Mouse (Mus musculus): Measurements from ENCODE around the gene Jam2.

The Jam2 gene

DNA sequence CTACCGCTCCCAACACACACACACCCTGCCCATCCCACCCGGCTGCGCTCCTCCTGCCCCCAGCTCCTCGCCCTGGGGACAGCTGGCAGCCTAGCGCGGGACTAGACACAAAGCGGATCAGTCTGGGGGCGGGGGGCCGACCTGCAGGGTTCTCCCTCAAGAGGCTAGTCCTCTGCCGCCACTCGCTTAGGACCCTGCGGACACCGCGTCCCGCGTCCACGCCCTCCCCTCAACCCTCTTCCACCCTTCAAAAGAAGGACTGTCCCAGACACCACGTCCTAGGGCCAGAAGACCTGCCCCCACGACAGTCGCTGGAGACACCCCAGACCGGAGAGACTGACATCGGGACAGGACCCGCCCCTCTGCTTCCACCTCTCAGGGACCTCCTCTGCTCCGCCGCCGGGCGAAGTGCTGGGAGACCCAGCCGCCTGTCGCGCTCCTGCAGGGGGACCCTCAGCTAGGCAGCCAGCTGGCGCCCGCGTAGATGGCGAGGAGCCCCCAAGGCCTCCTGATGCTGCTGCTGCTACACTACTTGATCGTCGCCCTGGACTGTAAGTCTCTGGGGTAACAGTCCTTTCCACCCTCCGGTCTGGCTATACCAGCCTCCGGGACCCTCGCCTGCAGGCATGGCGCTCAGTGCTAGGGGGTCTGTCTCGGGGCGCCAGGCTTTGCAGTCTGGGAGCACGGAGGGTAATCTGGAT is at the start of gene Jam2:
TSS of gene Jam2 (plus strand) at position 121 of the 701 bp plus-strand sequence.
- DNase-seq, result peak; percentile 50

GRCm38 (mm10) chr16:84734806-84735165 is 39.1 kb upstream of the Jam2 start:
- DNase-seq, result no peak

- peak; percentile 98 for DNase-seq
Observed at GRCm38 (mm10) chr16:84735166-84736105, 38.5 kb upstream of the Jam2 start, which contains the start of gene Mrpl39. TSS of gene Mrpl39 (minus strand) at chr16:84735742.

DNA sequence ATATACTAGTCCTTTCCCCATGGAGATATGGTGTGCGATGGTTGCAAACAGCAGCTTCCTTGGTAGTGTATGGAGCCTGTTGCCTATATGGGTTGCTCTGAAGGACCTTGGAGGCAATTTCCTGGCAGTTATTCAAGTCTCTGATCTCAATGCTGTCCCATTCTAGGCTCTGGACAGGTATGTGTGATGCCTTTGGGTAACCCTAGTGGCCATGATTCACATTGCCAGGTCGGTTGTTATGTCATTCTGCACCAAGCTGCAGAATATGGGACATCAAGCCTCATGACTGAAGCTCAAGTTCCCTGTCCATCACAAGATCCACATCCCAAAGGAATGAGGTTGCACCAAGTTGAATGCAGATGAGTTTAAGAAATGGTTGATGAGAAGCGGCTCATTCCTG is 36.6 kb upstream of the Jam2 start:
- DNase-seq, result peak; percentile 20

DNA sequence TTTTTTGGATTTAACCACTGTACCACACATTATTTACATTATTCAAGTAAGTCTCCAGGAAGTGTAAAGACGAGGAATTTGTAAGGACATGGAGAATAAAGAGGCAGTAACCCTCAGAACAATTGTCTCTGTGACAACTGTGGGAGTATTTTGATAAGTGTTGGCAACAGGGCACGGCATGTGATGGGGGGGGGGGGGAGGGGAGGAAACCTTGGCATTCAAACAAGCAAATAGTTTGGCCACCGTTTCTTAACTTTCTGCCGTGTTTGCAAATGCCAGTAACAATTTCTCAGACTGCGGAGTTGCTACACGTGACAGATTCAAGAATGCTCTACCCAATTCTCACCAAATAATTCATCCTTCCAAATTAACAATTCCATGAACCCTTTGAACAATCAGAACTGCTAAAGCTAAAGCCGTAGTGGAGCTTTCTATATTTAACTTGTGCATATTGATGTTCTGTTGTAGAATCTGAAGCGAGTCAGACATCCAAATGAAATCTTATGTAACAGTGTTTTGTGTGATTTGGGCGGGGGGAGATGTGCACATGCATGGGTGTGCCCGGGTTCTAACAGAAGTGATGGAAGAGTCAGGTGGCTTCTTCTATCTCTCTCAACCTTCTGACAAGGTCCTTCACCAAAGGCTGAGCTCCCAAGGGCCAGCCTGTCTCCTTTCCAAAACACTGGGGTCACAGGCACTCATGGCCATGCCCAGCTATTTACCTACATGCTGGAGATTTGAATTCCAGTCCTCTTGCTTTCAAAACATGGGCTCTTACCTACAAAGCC is 29.0 kb upstream of the Jam2 start:
- no peak for DNase-seq

GRCm38 (mm10) chr16:84745721-84746306 is 28.1 kb upstream of the Jam2 start:
- no peak for DNase-seq

- DNase-seq, result no peak
Observed at GRCm38 (mm10) chr16:84767956-84768355, 6.0 kb upstream of the Jam2 start.

GRCm38 (mm10) chr16:84769182-84769581 is 4.7 kb upstream of the Jam2 start:
- no peak for DNase-seq

GRCm38 (mm10) chr16:84769619-84770464 is 4.1 kb upstream of the Jam2 start:
- DNase-seq, result no peak

DNA sequence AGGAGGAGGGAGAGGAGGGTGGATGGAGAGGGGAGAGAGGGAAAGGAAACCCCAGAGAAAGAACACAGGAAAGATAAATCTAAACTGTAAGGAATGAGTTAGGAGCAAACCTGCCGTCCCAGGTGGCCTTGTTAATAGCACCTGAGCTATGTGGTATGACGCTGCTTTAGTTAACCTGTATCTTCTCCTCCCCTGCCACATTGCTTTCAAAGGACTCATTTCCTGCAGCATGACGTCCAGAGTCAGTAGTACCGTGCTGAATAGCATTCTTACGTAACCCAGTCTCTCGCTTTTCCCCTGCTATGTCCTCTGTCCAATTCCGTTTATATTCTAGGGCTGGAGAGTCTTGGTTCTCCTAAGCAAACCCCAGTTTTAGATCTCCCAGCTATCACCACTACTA is 3.0 kb upstream of the Jam2 start:
- no peak for DNase-seq

DNA sequence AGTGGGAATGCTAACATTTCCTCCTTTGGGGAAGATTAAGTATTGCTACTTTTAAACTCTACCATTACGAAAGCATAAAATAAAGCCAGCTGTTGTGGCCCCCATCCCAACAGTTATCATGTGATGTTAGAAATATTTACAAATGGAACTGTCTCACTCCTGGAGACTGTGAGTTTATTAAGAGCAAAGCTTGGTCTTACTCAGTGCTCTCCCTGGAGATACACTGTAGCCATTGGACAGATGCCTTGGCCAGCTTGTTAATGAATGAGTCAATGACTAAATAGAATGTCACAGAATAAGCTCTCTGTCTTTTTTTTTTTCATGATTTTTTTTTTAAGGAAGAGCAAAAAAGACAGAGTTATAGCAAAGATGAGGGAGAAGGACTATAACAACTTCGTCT is 2.5 kb upstream of the Jam2 start:
- no peak for DNase-seq

- no peak for DNase-seq
Observed at GRCm38 (mm10) chr16:84772496-84773267, 1.2 kb upstream of the Jam2 start.

GRCm38 (mm10) chr16:84773268-84773861 is 558 bp upstream of the Jam2 start:
- DNase-seq, result no peak

DNA sequence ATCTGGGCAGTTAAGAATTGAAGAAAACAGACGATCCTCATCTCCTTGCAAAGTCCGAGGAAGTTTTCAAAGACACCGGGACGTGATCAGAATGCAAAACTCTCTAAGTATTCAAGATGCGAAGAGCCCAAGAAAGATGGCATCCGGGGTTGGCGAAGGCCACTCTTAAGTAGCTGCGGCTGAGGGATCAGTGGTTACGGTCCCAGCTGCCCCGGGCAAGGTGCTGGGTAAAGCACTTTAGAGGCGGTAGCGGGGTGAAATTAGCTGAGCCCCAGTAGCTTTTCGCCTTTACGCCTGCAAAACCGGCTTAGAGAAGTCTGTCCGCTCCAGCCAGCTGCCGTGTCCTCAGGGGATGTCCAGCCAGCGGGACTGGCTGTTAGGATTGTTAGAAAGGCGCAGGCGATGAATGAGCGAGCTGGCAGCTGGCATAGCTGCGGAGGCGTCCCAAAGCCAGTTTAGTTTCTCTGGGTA is 873 bp downstream of the Jam2 start:
- no peak for DNase-seq

- no peak for DNase-seq
Observed at GRCm38 (mm10) chr16:84775356-84775755, 1.4 kb downstream of the Jam2 start.

- DNase-seq, result no peak
Observed at GRCm38 (mm10) chr16:84776089-84776784, 2.3 kb downstream of the Jam2 start.

- DNase-seq, result no peak
Observed at GRCm38 (mm10) chr16:84778431-84778830, 4.5 kb downstream of the Jam2 start.

DNA sequence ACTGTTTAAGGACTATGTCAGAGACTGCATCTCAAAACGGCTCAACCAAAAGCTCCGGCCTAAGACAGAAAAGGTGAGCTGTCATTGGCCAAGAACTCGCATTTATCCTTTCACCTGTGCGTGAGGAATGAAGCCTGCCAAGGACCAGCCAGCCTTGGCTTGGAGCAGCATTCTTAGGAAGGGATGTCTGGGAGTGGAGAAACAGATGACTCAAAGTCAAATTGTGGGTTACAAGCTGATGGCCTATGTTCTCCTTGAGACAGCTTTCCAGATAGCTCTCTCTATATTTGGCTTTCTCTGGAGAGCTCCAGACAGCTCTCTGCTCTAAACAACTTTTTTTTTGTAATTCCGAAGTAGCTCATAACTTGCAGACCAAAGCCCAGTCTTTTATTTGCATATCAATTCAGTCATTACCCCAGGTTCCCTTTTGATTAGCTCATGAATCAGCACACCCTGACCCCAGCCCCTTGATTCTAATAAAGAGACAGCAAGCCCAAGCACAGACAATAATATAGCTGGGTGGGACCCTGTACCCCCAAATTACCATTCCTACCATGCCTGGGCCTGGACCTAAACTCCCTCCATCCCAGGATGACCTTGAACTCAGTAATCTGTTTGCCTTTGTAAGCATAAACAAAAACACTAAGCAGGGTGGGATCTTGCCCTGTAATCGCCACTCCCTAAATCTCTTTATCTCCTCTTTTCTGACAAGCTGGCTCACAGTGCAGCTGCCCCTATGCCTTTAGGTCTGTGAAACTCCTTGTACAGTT is 5.1 kb downstream of the Jam2 start:
- DNase-seq, result no peak

DNA sequence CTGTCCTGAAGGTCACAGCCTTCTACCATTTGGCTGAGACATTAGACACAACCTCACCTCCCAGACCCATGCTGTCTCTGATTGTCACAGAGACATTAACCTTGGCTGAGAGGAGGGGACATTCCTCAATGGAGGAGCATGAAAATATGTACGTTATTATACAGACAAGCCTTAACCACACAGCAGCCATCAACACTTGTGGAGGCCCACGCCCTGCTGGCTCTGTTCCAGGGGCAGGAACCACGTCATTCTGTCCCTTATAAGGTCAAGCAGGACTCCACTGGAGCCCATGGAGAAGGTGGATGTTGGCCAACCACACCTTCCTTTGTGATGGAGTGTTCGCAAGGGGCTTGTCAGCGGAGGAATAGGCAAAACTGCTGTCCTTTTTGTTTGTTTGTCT is 5.8 kb downstream of the Jam2 start:
- DNase-seq, result no peak

All from thymus, postnatal 4 days (tissue).